Mouse (Mus musculus) thymus, adult 2 months (tissue): ENCODE results near the gene Cptp.

Experiments used
- CTCF ChIP-seq: fragments of 200-500 bp; IDR thresholded peaks from 2 replicates; pipeline ENCODE4 v1.5.1; 2012; ENCODE audit warnings: mild to moderate bottlenecking, control low read depth, low read length, moderate library complexity, borderline replicate concordance; ENCODE audit not compliant: control insufficient read depth, poor library complexity, insufficient read depth; ENCODE audit errors: extremely low read depth
- POLR2A ChIP-seq: fragments of 200-500 bp; IDR thresholded peaks from 2 replicates; pipeline ENCODE4 v1.6.1; 2012; ENCODE audit warnings: mild to moderate bottlenecking, low read length, control low read depth, moderate library complexity; ENCODE audit not compliant: control insufficient read depth, poor library complexity, insufficient read depth; ENCODE audit errors: extremely low read depth

GRCm38 (mm10) chr4:155833234-155833633, 36.0 kb downstream of the Cptp start:
- TF ChIP-seq POLR2A (no peak), CTCF (no peak)
